Mouse (Mus musculus) forebrain, embryonic 11.5 days (tissue): ENCODE results near the gene Car4. TPM values are rescaled to one million over a fixed set of nuclear protein-coding genes. Genes with fewer than 3 reads are reported as not detected.
A peak's percentile ranks its signal among the peaks of the same experiment; 100 is the strongest.

Source experiments
- ATAC-seq: fragments of 200-750 bp; cut with Nextera tagmentation; replicated peaks from 2 replicates; pipeline ENCODE4 v1.8.0; 2017; ENCODE audit warnings: moderate TSS enrichment; ENCODE audit not compliant: low FRiP score
- DNase-seq: peaks from one replicate; pipeline ENCODE4 v3.0.0-alpha.2; 2017; ENCODE audit warnings: low spot score
- H3K27ac ChIP-seq: fragments of 300-500 bp; sonication (generic); 2 replicates; pipeline ENCODE4 v1.5.1; 2014; ENCODE audit warnings: low read depth, low read length
- H3K27me3 ChIP-seq: fragments of 300-500 bp; sonication (generic); 2 replicates; pipeline ENCODE4 v1.6.1; 2014; ENCODE audit warnings: mild to moderate bottlenecking, low read length, mixed read lengths; ENCODE audit not compliant: control insufficient read depth, insufficient read depth
- H3K36me3 ChIP-seq: fragments of 300-500 bp; sonication (generic); 2 replicates; pipeline ENCODE4 v1.6.1; 2014; ENCODE audit warnings: mild to moderate bottlenecking, low read length, moderate library complexity, mixed read lengths; ENCODE audit not compliant: control insufficient read depth, insufficient read depth
- H3K4me1 ChIP-seq: fragments of 300-500 bp; sonication (generic); replicated peaks from 2 replicates; pipeline ENCODE4 v1.6.1; 2014; ENCODE audit warnings: low read length, mixed read lengths; ENCODE audit not compliant: control insufficient read depth, insufficient read depth
- H3K4me2 ChIP-seq: fragments of 300-500 bp; sonication (generic); 2 replicates; pipeline ENCODE4 v1.6.1; 2014; ENCODE audit warnings: low read depth, mild to moderate bottlenecking, low read length, moderate library complexity, mixed read lengths; ENCODE audit not compliant: severe bottlenecking
- H3K4me3 ChIP-seq: fragments of 300-500 bp; sonication (generic); 2 replicates; pipeline ENCODE4 v1.5.1; 2014; ENCODE audit warnings: low read depth, low read length
- H3K9ac ChIP-seq: fragments of 300-500 bp; sonication (generic); 2 replicates; pipeline ENCODE4 v1.6.1; 2014; ENCODE audit warnings: low read length
- H3K9me3 ChIP-seq: fragments of 300-500 bp; sonication (generic); 2 replicates; pipeline ENCODE4 v1.6.1; 2016; ENCODE audit warnings: low read length, mixed read lengths; ENCODE audit not compliant: control insufficient read depth
- WGBS: fragments of 180-500 bp; shearing (Covaris S2); extraction: QIAGEN DNeasy Blood & Tissue Kit; methylation state at CpG from one replicate; pipeline ENCODE4 v1.1.7; 2014; 5-methylcytosine and 5-hydroxymethylcytosine counted together
- polyA plus RNA-seq: library from polyadenylated mRNA; unstranded; fragments of >200 nt; fragmentation: Nextera tagmentation; extraction: Ambion mirVana; gene quantifications from 2 replicates; pipeline ENCODE4 v1.2.1, GENCODE M21; 2014

Gene Car4
- polyA plus RNA-seq, 1 experiment from 2014 or later = 1.3 TPM

- Histone ChIP-seq H3K27ac (no peak overlapping the region), H3K4me1 (peaks cover 5% of the 10 kb centered on the region), H3K4me2 (no peak overlapping the region), H3K9ac (no peak overlapping the region), H3K4me3 (no peak overlapping the region), H3K27me3 (no peaks in the 10 kb centered on the region), H3K36me3 (no peaks in the 10 kb centered on the region), H3K9me3 (no peaks in the 10 kb centered on the region)
- no peak for DNase-seq
- WGBS = 85% methylated on average over 3 of the region's 3 CpGs
- no peak for ATAC-seq
These were observed 14.5 kb downstream of the Car4 start for GRCm38 (mm10) chr11:84972067-84972466.

- Histone ChIP-seq H3K36me3 (no peaks in the 10 kb centered on the region), H3K27me3 (no peaks in the 10 kb centered on the region), H3K9ac (no peak overlapping the region), H3K4me1 (no peaks in the 10 kb centered on the region), H3K9me3 (no peaks in the 10 kb centered on the region), H3K27ac (no peak overlapping the region), H3K4me2 (no peak overlapping the region), H3K4me3 (no peak overlapping the region)
- ATAC-seq (no peak), DNase-seq (no peak)
- WGBS = 61% methylated on average over 5 of the region's 5 CpGs
These were observed 16.1 kb downstream of the Car4 start for GRCm38 (mm10) chr11:84973661-84974060.

GRCm38 (mm10) chr11:84974582-84974981, 17.0 kb downstream of the Car4 start:
- Histone ChIP-seq H3K36me3 (no peaks in the 10 kb centered on the region), H3K27ac (no peak overlapping the region), H3K4me1 (no peaks in the 10 kb centered on the region), H3K4me3 (no peak overlapping the region), H3K9ac (no peak overlapping the region), H3K27me3 (no peaks in the 10 kb centered on the region), H3K4me2 (no peak overlapping the region), H3K9me3 (no peaks in the 10 kb centered on the region)
- DNase-seq (no peak), ATAC-seq (no peak)
- 81% methylated on average over 7 of the region's 7 CpGs for WGBS

- no peak overlapping the region for H3K9ac ChIP-seq
- ATAC-seq = no peak
- DNase-seq = no peak
- H3K36me3 ChIP-seq = no peaks in the 10 kb centered on the region
- no peak overlapping the region for H3K27ac ChIP-seq
- no peak overlapping the region for H3K4me3 ChIP-seq
- H3K4me1 ChIP-seq = no peaks in the 10 kb centered on the region
- no peaks in the 10 kb centered on the region for H3K27me3 ChIP-seq
- H3K4me2 ChIP-seq = no peak overlapping the region
- no peaks in the 10 kb centered on the region for H3K9me3 ChIP-seq
- WGBS = 83% methylated on average over 3 of the region's 3 CpGs
These were observed 19.1 kb downstream of the Car4 start for GRCm38 (mm10) chr11:84976706-84977105.

- ATAC-seq = no peak
- H3K27me3 ChIP-seq = no peaks in the 10 kb centered on the region
- WGBS = 92% methylated on average over 3 of the region's 3 CpGs
- no peaks in the 10 kb centered on the region for H3K4me1 ChIP-seq
- H3K27ac ChIP-seq = no peak overlapping the region
- DNase-seq = no peak
- no peaks in the 10 kb centered on the region for H3K36me3 ChIP-seq
- H3K4me3 ChIP-seq = no peak overlapping the region
- no peak overlapping the region for H3K4me2 ChIP-seq
- H3K9ac ChIP-seq = no peak overlapping the region
- H3K9me3 ChIP-seq = no peaks in the 10 kb centered on the region
These were observed 19.9 kb downstream of the Car4 start for GRCm38 (mm10) chr11:84977385-84977952.

GRCm38 (mm10) chr11:84978113-84978512, 20.5 kb downstream of the Car4 start:
- WGBS = 45% methylated on average over 2 of the region's 2 CpGs

DNA sequence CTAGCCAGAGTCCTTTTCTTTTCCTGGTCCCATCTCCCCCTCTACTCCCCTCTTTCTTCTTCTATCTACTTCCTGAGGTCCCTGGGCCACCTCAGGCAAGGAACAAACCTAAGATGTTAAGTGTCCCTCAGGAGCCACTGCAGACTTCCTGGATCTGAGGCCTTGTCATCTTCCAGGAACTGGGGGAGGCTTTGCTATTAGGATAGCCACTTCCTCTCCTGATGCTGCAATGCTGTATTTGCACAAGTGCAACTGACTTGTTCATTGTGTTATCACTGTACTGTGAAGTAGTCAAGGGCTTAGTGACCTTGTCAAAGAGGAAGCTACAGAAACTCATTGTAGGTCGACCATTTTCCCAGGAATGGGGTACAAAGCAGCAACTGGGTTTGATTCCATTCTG, 21.8 kb downstream of the Car4 start:
- Histone ChIP-seq H3K4me3 (no peak overlapping the region), H3K4me1 (no peaks in the 10 kb centered on the region), H3K9me3 (no peaks in the 10 kb centered on the region), H3K4me2 (no peak overlapping the region), H3K9ac (no peak overlapping the region), H3K27me3 (no peaks in the 10 kb centered on the region), H3K27ac (no peak overlapping the region), H3K36me3 (no peaks in the 10 kb centered on the region)
- DNase-seq (no peak), ATAC-seq (no peak)
- WGBS = 53% methylated on average over 1 of the region's 1 CpGs

More at GRCm38 (mm10) chr11:84978113-84978512, 20.5 kb downstream of the Car4 start:
- DNase-seq (peak; percentile 67), ATAC-seq (no peak)
- no peaks in the 10 kb centered on the region for H3K27me3 ChIP-seq
- no peaks in the 10 kb centered on the region for H3K4me1 ChIP-seq
- H3K27ac ChIP-seq = no peak overlapping the region
- no peaks in the 10 kb centered on the region for H3K9me3 ChIP-seq
- H3K4me2 ChIP-seq = no peak overlapping the region
- H3K36me3 ChIP-seq = no peaks in the 10 kb centered on the region
- H3K9ac ChIP-seq = no peak overlapping the region
- H3K4me3 ChIP-seq = no peak overlapping the region

GRCm38 (mm10) chr11:84980697-84981096, 23.1 kb downstream of the Car4 start:
- Histone ChIP-seq H3K27me3 (no peaks in the 10 kb centered on the region), H3K9me3 (no peaks in the 10 kb centered on the region), H3K4me2 (no peak overlapping the region), H3K36me3 (no peaks in the 10 kb centered on the region), H3K27ac (no peak overlapping the region), H3K4me3 (no peak overlapping the region), H3K9ac (no peak overlapping the region), H3K4me1 (no peaks in the 10 kb centered on the region)
- no peak for ATAC-seq
- WGBS = 86% methylated on average over 2 of the region's 2 CpGs
- no peak for DNase-seq

- ATAC-seq (no peak), DNase-seq (no peak)
- no peaks in the 10 kb centered on the region for H3K27me3 ChIP-seq
- no peak overlapping the region for H3K4me3 ChIP-seq
- H3K9me3 ChIP-seq = no peaks in the 10 kb centered on the region
- H3K4me2 ChIP-seq = no peak overlapping the region
- H3K27ac ChIP-seq = no peak overlapping the region
- H3K9ac ChIP-seq = no peak overlapping the region
- no peaks in the 10 kb centered on the region; the same call in 1 of the 2 replicates for H3K36me3 ChIP-seq
- 93% methylated on average over 6 of the region's 6 CpGs for WGBS
- no peaks in the 10 kb centered on the region for H3K4me1 ChIP-seq
These were observed 27.8 kb downstream of the Car4 start for GRCm38 (mm10) chr11:84985421-84985820.
